Mouse (Mus musculus) bone marrow, adult 2 months (tissue): ENCODE data around the gene Glis3.

ENCODE experiments used
- CTCF ChIP-seq: fragments of 200-500 bp; IDR thresholded peaks from 2 replicates; pipeline ENCODE4 v1.5.1; 2011; ENCODE audit warnings: low read length, control low read depth; ENCODE audit not compliant: control insufficient read depth, insufficient read depth
- POLR2A ChIP-seq: fragments of 200-500 bp; IDR thresholded peaks from 2 replicates; pipeline ENCODE4 v1.6.1; 2011; ENCODE audit warnings: low read depth, mild to moderate bottlenecking, control low read depth, low read length, borderline replicate concordance; ENCODE audit not compliant: control insufficient read depth

DNA sequence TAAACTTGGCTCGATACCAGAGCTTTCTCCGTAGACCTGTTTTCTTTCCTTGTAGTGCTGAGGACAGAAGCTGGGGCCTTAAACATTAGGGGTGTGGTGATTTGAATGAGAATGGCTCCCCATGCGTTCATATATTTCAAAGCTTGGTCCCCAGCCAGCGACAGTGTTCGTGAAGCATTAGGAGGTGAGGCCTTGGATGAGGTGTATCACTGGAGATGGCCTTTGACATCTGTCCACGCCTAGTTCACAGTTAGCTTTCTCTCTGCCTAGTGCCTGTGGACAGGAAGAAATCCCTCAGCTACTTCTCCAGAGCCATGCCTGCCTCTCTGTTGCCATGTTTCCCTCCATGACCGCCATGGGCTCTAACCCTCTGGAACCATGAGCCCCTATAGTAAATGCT is 44.8 kb upstream of the Glis3 start:
- TF ChIP-seq CTCF (no peak), POLR2A (no peak)
